Mouse (Mus musculus): Measurements from ENCODE around the gene Gpx1. TPM values are rescaled to one million over a fixed set of nuclear protein-coding genes. Genes with fewer than 3 reads are reported as not detected.
A peak's percentile ranks its signal among the peaks of the same experiment; 100 is the strongest.

Gene Gpx1
- polyA plus RNA-seq, 1 experiment from 2014 or later, result 1,031 TPM

GRCm38 (mm10) chr9:108341801-108342200 lies 3.1 kb downstream of the Gpx1 start:
- Histone ChIP-seq H3K4me1 (peaks cover 43% of the 10 kb centered on the region), H3K4me3 (no peak overlapping the region), H3K27me3 (ENCODE audit: insufficient read depth, poor library complexity, severe bottlenecking) (no peaks in the 10 kb centered on the region), H3K36me3 (peaks cover 8% of the 10 kb centered on the region), H3K9me3 (no peaks in the 10 kb centered on the region), H3K27ac (peak overlapping the region; percentile 70; the same call in 1 of the 2 replicates)
- DNase-seq (ENCODE audit: low spot score), result no peak

- 47% methylated on average over 5 of the region's 5 CpGs for WGBS
- no peak overlapping the region for H3K4me3 ChIP-seq
- H3K27me3 ChIP-seq (ENCODE audit: insufficient read depth, poor library complexity, severe bottlenecking), result no peaks in the 10 kb centered on the region
- H3K4me1 ChIP-seq, result peaks cover 44% of the 10 kb centered on the region
- H3K9me3 ChIP-seq, result no peaks in the 10 kb centered on the region
- H3K27ac ChIP-seq, result peak overlapping the region; percentile 70
- peaks cover 8% of the 10 kb centered on the region for H3K36me3 ChIP-seq
- DNase-seq (ENCODE audit: low spot score), result no peak
Measured at GRCm38 (mm10) chr9:108342301-108342831, 3.7 kb downstream of the Gpx1 start.

DNA sequence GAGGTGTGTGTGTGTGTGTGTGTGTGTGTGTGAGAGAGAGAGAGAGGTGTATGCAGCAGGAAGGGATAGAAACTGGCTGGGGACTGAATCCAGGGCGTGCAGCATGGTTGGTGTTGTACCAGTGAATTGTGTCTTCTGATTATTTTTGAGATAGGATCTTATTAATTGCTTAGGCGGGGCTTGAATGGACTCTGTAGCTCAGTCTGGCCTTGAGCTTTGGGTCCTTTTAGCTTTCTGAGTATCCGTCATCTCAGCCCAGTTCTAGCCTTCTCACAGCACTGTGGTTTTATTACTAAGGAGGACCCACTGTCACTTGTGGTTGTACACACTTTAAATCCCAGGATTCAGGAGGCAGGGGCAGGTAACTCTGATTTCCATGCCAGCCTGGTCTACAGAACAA lies 4.6 kb downstream of the Gpx1 start:
- DNase-seq (ENCODE audit: low spot score), result no peak
- H3K4me1 ChIP-seq, result peaks cover 38% of the 10 kb centered on the region
- H3K36me3 ChIP-seq, result peaks cover 4% of the 10 kb centered on the region; the same call in 1 of the 2 replicates
- H3K27me3 ChIP-seq (ENCODE audit: insufficient read depth, poor library complexity, severe bottlenecking), result no peaks in the 10 kb centered on the region
- H3K9me3 ChIP-seq, result no peaks in the 10 kb centered on the region
- H3K4me3 ChIP-seq, result no peak overlapping the region
- peak overlapping the region; percentile 70; the same call in 1 of the 2 replicates for H3K27ac ChIP-seq
- 89% methylated on average over 3 of the region's 3 CpGs for WGBS

DNA sequence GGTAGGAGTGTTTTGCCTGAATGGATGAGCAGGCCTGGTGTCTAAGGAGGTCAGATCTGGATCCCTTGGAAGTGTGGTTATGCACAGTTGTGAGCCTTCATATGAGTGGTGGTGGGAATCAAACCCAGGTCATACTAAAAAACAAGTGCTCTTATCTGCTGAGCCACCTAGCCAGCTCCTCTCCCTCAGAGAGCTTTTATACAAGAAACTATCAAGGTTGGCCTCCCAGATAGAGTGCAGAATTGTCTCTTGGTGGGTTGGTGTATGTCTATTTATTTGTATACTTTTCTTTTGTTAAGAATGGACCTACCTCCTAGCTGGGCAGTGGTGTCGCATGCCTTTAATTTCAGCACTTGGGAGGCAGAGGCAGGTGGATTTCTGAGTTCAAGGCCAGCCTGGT lies 5.1 kb downstream of the Gpx1 start:
- no peaks in the 10 kb centered on the region for H3K27me3 ChIP-seq (ENCODE audit: insufficient read depth, poor library complexity, severe bottlenecking)
- DNase-seq (ENCODE audit: low spot score), result no peak
- peaks cover 38% of the 10 kb centered on the region for H3K4me1 ChIP-seq
- WGBS, result 93% methylated on average over 1 of the region's 1 CpGs
- H3K27ac ChIP-seq, result 0 out of 2 replicates have a peak overlapping the region, but pooled peaks have one; percentile 17
- H3K9me3 ChIP-seq, result no peaks in the 10 kb centered on the region
- no peak overlapping the region for H3K4me3 ChIP-seq
- peaks cover 4% of the 10 kb centered on the region; the same call in 1 of the 2 replicates for H3K36me3 ChIP-seq

GRCm38 (mm10) chr9:108344471-108344870 lies 5.8 kb downstream of the Gpx1 start:
- WGBS, result 75% methylated on average over 4 of the region's 4 CpGs
- Histone ChIP-seq H3K27me3 (ENCODE audit: insufficient read depth, poor library complexity, severe bottlenecking) (no peaks in the 10 kb centered on the region), H3K4me1 (peaks cover 42% of the 10 kb centered on the region), H3K36me3 (peaks cover 4% of the 10 kb centered on the region; the same call in 1 of the 2 replicates), H3K27ac (peak overlapping the region; percentile 17; the same call in 1 of the 2 replicates), H3K4me3 (no peak overlapping the region), H3K9me3 (no peaks in the 10 kb centered on the region)
- DNase-seq (ENCODE audit: low spot score), result no peak

- H3K27ac ChIP-seq, result peak overlapping the region; percentile 92
- no peaks in the 10 kb centered on the region for H3K27me3 ChIP-seq (ENCODE audit: insufficient read depth, poor library complexity, severe bottlenecking)
- DNase-seq (ENCODE audit: low spot score), result no peak
- WGBS, result 8% methylated on average over 11 of the region's 11 CpGs
- peak overlapping the region; percentile 82 for H3K4me3 ChIP-seq
- H3K36me3 ChIP-seq, result peaks cover 25% of the 10 kb centered on the region
- H3K9me3 ChIP-seq, result no peaks in the 10 kb centered on the region
- peaks cover 19% of the 10 kb centered on the region for H3K4me1 ChIP-seq
Measured at GRCm38 (mm10) chr9:108347024-108347423, 8.3 kb downstream of the Gpx1 start.

DNA sequence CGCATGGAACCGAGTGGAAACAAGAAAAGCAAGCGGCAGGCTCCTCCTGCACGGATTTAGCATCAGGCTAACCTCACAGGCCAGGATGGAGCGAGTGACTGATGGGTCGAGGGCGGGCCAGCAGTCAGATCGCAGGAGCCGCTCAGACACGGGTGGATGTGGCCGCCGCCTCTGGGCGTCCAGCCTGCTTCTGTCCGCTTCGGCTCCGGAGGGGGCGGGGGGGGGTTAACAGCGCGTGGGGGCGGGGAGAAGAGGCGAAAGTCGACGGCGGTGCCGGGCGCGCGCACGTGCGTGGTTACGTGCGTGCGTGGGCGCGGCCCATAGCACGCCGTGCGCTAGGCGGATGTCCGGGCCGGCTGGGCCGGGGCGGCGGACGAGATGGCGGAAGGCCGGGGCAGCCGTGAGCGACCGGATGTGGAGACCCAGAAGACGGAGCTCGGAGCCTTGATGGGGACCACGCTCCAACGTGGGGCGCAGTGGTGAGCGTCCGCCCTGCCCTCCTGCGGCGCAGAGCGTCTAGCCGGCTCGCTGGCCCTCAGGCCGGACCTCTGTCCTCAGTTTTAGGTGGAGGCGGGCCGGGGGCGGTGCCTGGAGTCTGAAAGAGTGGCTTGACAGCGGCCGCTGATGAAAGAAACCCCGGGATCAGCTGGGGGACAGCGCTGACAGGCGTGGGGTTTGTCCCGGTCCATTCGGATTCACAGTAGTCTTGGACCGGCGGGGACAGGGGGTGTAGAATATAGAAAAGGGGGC lies 9.0 kb downstream of the Gpx1 start, which contains the start of gene Usp4:
TSS of gene Usp4 (plus strand) at position 314 of the 750 bp plus-strand sequence.
- Histone ChIP-seq H3K4me1 (peaks cover 14% of the 10 kb centered on the region; the same call in 1 of the 2 replicates), H3K4me3 (peak within 1 kb of the TSS; percentile 82), H3K9me3 (no peaks in the 10 kb centered on the region), H3K27me3 (ENCODE audit: insufficient read depth, poor library complexity, severe bottlenecking) (no peaks in the 10 kb centered on the region), H3K36me3 (peaks cover 32% of the 10 kb centered on the region), H3K27ac (peak within 1 kb of the TSS; percentile 92)
- under 1% methylated on average over 75 of the region's 75 CpGs for WGBS
- peak; percentile 96 for DNase-seq (ENCODE audit: low spot score)

GRCm38 (mm10) chr9:108348290-108348680 lies 9.6 kb downstream of the Gpx1 start:
- H3K9me3 ChIP-seq, result no peaks in the 10 kb centered on the region
- no peaks in the 10 kb centered on the region for H3K27me3 ChIP-seq (ENCODE audit: insufficient read depth, poor library complexity, severe bottlenecking)
- whole genome bisulfite sequencing, result 8% methylated on average over 14 of the region's 14 CpGs
- peak overlapping the region; percentile 82 for H3K4me3 ChIP-seq
- H3K4me1 ChIP-seq, result peaks cover 14% of the 10 kb centered on the region; the same call in 1 of the 2 replicates
- no peak for DNase-seq (ENCODE audit: low spot score)
- H3K36me3 ChIP-seq, result peaks cover 38% of the 10 kb centered on the region
- peak overlapping the region; percentile 92 for H3K27ac ChIP-seq

DNA sequence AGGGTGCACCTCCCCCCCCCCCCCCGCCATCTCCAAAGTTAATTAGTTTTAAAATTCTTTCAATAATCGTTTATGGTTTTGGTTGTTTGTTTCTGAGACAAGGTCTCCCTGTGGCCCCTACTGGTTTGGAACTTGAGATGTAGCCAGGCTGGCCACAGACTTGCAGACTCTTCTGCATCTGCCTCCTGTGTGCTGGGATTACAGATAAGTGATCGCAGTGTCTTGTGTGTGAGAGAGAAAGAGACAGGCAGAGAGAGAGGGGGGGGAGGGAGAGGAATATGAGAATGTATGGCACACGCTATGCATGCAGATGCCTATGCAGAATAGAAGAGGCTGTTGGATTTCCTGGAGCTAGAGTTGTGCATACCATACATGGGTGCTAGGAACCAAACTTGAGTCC lies 11.0 kb downstream of the Gpx1 start:
- Histone ChIP-seq H3K36me3 (peaks cover 53% of the 10 kb centered on the region), H3K27me3 (ENCODE audit: insufficient read depth, poor library complexity, severe bottlenecking) (no peaks in the 10 kb centered on the region), H3K9me3 (no peaks in the 10 kb centered on the region), H3K4me3 (no peak overlapping the region), H3K27ac (no peak overlapping the region), H3K4me1 (peaks cover 14% of the 10 kb centered on the region; the same call in 1 of the 2 replicates)
- WGBS, result 91% methylated on average over 4 of the region's 4 CpGs
- DNase-seq (ENCODE audit: low spot score), result no peak

GRCm38 (mm10) chr9:108378234-108378633 lies 39.5 kb downstream of the Gpx1 start:
- H3K9me3 ChIP-seq, result no peaks in the 10 kb centered on the region
- H3K4me3 ChIP-seq, result no peak overlapping the region
- peaks cover 96% of the 10 kb centered on the region for H3K36me3 ChIP-seq
- no peaks in the 10 kb centered on the region for H3K27me3 ChIP-seq (ENCODE audit: insufficient read depth, poor library complexity, severe bottlenecking)
- H3K27ac ChIP-seq, result no peak overlapping the region
- no peak for DNase-seq (ENCODE audit: low spot score)
- WGBS, result 41% methylated on average over 9 of the region's 9 CpGs
- no peaks in the 10 kb centered on the region for H3K4me1 ChIP-seq

- no peaks in the 10 kb centered on the region for H3K4me1 ChIP-seq
- no peaks in the 10 kb centered on the region for H3K27me3 ChIP-seq (ENCODE audit: insufficient read depth, poor library complexity, severe bottlenecking)
- no peak for DNase-seq (ENCODE audit: low spot score)
- no peaks in the 10 kb centered on the region for H3K9me3 ChIP-seq
- no peak overlapping the region for H3K27ac ChIP-seq
- peaks cover 96% of the 10 kb centered on the region for H3K36me3 ChIP-seq
- 79% methylated on average over 5 of the region's 5 CpGs for WGBS
- H3K4me3 ChIP-seq, result no peak overlapping the region
Measured at GRCm38 (mm10) chr9:108378736-108379135, 40.0 kb downstream of the Gpx1 start.

DNA sequence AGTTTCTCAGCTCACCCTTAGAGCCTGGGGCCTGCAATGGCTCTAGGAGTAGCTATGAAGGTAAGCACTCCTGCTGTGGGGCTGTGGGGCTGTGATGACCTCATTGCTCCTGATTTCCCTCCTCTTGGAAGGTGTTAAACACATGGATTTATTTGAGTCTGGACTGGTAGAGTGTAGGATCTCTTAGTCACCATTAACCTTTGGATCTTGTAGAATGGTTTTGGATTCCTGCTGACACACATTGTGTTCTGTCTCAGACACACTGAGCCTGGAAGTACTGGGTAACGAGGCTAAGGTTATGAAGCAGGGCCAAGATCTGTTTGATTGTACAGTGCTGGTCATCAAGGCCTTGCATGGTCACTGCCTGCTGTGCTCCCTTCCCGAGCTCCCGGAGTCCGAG lies 40.6 kb downstream of the Gpx1 start:
- H3K27me3 ChIP-seq (ENCODE audit: insufficient read depth, poor library complexity, severe bottlenecking), result no peaks in the 10 kb centered on the region
- H3K4me3 ChIP-seq, result no peak overlapping the region
- no peak overlapping the region for H3K27ac ChIP-seq
- peaks cover 96% of the 10 kb centered on the region for H3K36me3 ChIP-seq
- H3K4me1 ChIP-seq, result no peaks in the 10 kb centered on the region
- DNase-seq (ENCODE audit: low spot score), result no peak
- 65% methylated on average over 4 of the region's 4 CpGs for WGBS
- no peaks in the 10 kb centered on the region for H3K9me3 ChIP-seq

DNA sequence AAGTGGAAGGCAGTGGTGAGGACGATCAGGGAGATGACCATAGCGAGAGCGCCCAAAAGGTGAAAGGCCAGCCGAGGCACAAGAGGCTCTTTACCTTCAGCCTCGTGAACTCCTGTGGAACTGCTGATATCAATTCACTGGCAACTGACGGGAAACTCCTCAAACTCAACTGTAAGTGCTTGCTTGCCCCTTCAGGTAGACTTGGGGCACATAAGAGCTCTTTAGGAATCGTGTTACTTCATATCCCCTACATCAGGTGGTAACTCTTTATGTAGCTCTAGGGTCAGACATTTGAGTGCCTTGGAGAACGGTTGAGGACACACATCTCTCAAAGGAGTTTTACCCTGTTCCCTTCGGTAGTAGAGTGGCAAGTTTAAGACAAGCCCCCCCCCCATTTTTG lies 42.7 kb downstream of the Gpx1 start:
- no peaks in the 10 kb centered on the region for H3K4me1 ChIP-seq
- H3K27me3 ChIP-seq (ENCODE audit: insufficient read depth, poor library complexity, severe bottlenecking), result no peaks in the 10 kb centered on the region
- H3K4me3 ChIP-seq, result no peak overlapping the region
- H3K36me3 ChIP-seq, result peaks cover 96% of the 10 kb centered on the region
- H3K27ac ChIP-seq, result no peak overlapping the region
- no peaks in the 10 kb centered on the region for H3K9me3 ChIP-seq
- WGBS, result 93% methylated on average over 9 of the region's 9 CpGs
- DNase-seq (ENCODE audit: low spot score), result no peak
